Mouse (Mus musculus): ENCODE results near the gene Lcn11. TPM values are rescaled to one million over a fixed set of nuclear protein-coding genes. Genes with fewer than 3 reads are reported as not detected.

The Lcn11 gene
- polyA plus RNA-seq, 1 experiment from 2014 or later: not detected

GRCm38 (mm10) chr2:25828344-25828947 lies 51.6 kb downstream of the Lcn11 start:
- H3K4me1 ChIP-seq (replicated peaks): no peaks in the 10 kb centered on the region
- no peak overlapping the region for H3K9ac ChIP-seq
- no peak overlapping the region for H3K27ac ChIP-seq
- no peaks in the 10 kb centered on the region for H3K9me3 ChIP-seq (replicated peaks)
- H3K36me3 ChIP-seq: no peaks in the 10 kb centered on the region
- WGBS (ENCODE audit: insufficient replicate concordance): 48% methylated on average over 8 of the region's 8 CpGs
- ATAC-seq (ENCODE audit: low read depth): no peak
- DNase-seq: no peak
- H3K4me3 ChIP-seq (replicated peaks): no peak overlapping the region
- H3K27me3 ChIP-seq: no peaks in the 10 kb centered on the region
- no peak overlapping the region for H3K4me2 ChIP-seq

Other genes starting within 250 kb of the Lcn11 start
- gene Traf2, start 230.1 kb upstream of the Lcn11 start, polyA plus RNA-seq (2015; fragmentation: Nextera tagmentation; extraction: Ambion mirVana): 16.6 and 18.7 TPM in 2 replicates
- 275 and 306 TPM in 2 replicates for gene Edf1, start 219.2 kb upstream of the Lcn11 start, polyA plus RNA-seq (2015; fragmentation: Nextera tagmentation; extraction: Ambion mirVana)
- 1.6 and 2.7 TPM in 2 replicates for gene Mamdc4, start 202.2 kb upstream of the Lcn11 start, polyA plus RNA-seq (2015; fragmentation: Nextera tagmentation; extraction: Ambion mirVana)
- 50.2 and 50.3 TPM in 2 replicates for gene Phpt1, start 201.8 kb upstream of the Lcn11 start, polyA plus RNA-seq (2015; fragmentation: Nextera tagmentation; extraction: Ambion mirVana)
- 0.02 TPM in 1 of 2 replicates, not detected in the other for gene Ajm1, start 195.3 kb upstream of the Lcn11 start, polyA plus RNA-seq (2015; fragmentation: Nextera tagmentation; extraction: Ambion mirVana)
- 29.7 and 29.8 TPM in 2 replicates for gene Rabl6, start 168.5 kb upstream of the Lcn11 start, polyA plus RNA-seq (2015; fragmentation: Nextera tagmentation; extraction: Ambion mirVana)
- gene Ccdc183, start 159.3 kb upstream of the Lcn11 start, polyA plus RNA-seq (2015; fragmentation: Nextera tagmentation; extraction: Ambion mirVana): 0.09 and 0.14 TPM in 2 replicates
- gene Tmem141, start 155.0 kb upstream of the Lcn11 start, polyA plus RNA-seq (2015; fragmentation: Nextera tagmentation; extraction: Ambion mirVana): 7.8 and 8.3 TPM in 2 replicates
- gene Fcna, start 149.0 kb upstream of the Lcn11 start, polyA plus RNA-seq (2015; fragmentation: Nextera tagmentation; extraction: Ambion mirVana): 34.8 and 37.5 TPM in 2 replicates
- gene Lcn8, start 123.9 kb upstream of the Lcn11 start, polyA plus RNA-seq (2015; fragmentation: Nextera tagmentation; extraction: Ambion mirVana): not detected in 2 replicates
- gene Lcn5, start 119.1 kb upstream of the Lcn11 start, polyA plus RNA-seq (2015; fragmentation: Nextera tagmentation; extraction: Ambion mirVana): not detected in 2 replicates
- not detected in 2 replicates for gene Lcn6, start 100.2 kb upstream of the Lcn11 start, polyA plus RNA-seq (2015; fragmentation: Nextera tagmentation; extraction: Ambion mirVana)
- not detected in 2 replicates for gene Lcn10, start 94.3 kb upstream of the Lcn11 start, polyA plus RNA-seq (2015; fragmentation: Nextera tagmentation; extraction: Ambion mirVana)
- gene Obp2a, start 77.0 kb upstream of the Lcn11 start, polyA plus RNA-seq (2015; fragmentation: Nextera tagmentation; extraction: Ambion mirVana): not detected in 2 replicates
- 12.8 and 13.4 TPM in 2 replicates for gene Bmyc, start 70.3 kb upstream of the Lcn11 start, polyA plus RNA-seq (2015; fragmentation: Nextera tagmentation; extraction: Ambion mirVana)
- gene Obp2b, start 40.0 kb upstream of the Lcn11 start, polyA plus RNA-seq (2015; fragmentation: Nextera tagmentation; extraction: Ambion mirVana): not detected in 2 replicates
- gene Lcn3, start 11.4 kb upstream of the Lcn11 start, polyA plus RNA-seq (2015; fragmentation: Nextera tagmentation; extraction: Ambion mirVana): not detected in 2 replicates
- not detected in 2 replicates for gene Gm13539, start 5.2 kb downstream of the Lcn11 start, polyA plus RNA-seq (2015; fragmentation: Nextera tagmentation; extraction: Ambion mirVana)
- gene Glt6d1, start 38.8 kb downstream of the Lcn11 start, polyA plus RNA-seq (2015; fragmentation: Nextera tagmentation; extraction: Ambion mirVana): not detected in 2 replicates
- gene Lcn9, start 46.1 kb downstream of the Lcn11 start, polyA plus RNA-seq (2015; fragmentation: Nextera tagmentation; extraction: Ambion mirVana): not detected in 2 replicates
- gene Sohlh1, start 70.2 kb downstream of the Lcn11 start, polyA plus RNA-seq (2015; fragmentation: Nextera tagmentation; extraction: Ambion mirVana): not detected in 2 replicates
- gene Kcnt1, start 86.7 kb downstream of the Lcn11 start, polyA plus RNA-seq (2015; fragmentation: Nextera tagmentation; extraction: Ambion mirVana): 0.09 TPM in 1 of 2 replicates, not detected in the other
- 4.1 and 5.4 TPM in 2 replicates for gene Camsap1, start 206.3 kb downstream of the Lcn11 start, polyA plus RNA-seq (2015; fragmentation: Nextera tagmentation; extraction: Ambion mirVana)
- 488 and 502 TPM in 2 replicates for gene Ubac1, start 244.7 kb downstream of the Lcn11 start, polyA plus RNA-seq (2015; fragmentation: Nextera tagmentation; extraction: Ambion mirVana)